Mouse (Mus musculus) liver, embryonic 14.5 days (tissue): ENCODE results near the gene Capn2.

Experiments used
- CTCF ChIP-seq: IDR thresholded peaks from 2 replicates; pipeline ENCODE4 v1.5.1; 2016; ENCODE audit warnings: antibody characterized with exemption, low read depth, control low read depth
- EP300 ChIP-seq: IDR thresholded peaks from 2 replicates; pipeline ENCODE4 v1.6.1; 2016; ENCODE audit warnings: antibody characterized with exemption, low read depth

GRCm38 (mm10) chr1:182519341-182519740 is 1.9 kb upstream of the Capn2 start:
- no peak for TF ChIP-seq CTCF
- no peak for TF ChIP-seq EP300
